Mouse (Mus musculus): Measurements from ENCODE around the gene Ghr. TPM values are rescaled to one million over a fixed set of nuclear protein-coding genes. Genes with fewer than 3 reads are reported as not detected.
A peak's percentile ranks its signal among the peaks of the same experiment; 100 is the strongest.

Gene Ghr
- total RNA-seq, 4 experiments from 2014 or later: 14.5 to 15.9 (median 14.8) TPM

- no peak for DNase-seq (ENCODE audit: low spot score in 2 of 2)
Observed at GRCm38 (mm10) chr15:3297615-3298014, 285.7 kb downstream of the Ghr start.

GRCm38 (mm10) chr15:3295986-3296385 is 287.3 kb downstream of the Ghr start:
- no peak for DNase-seq (ENCODE audit: low spot score in 2 of 2)

- no peak for DNase-seq (ENCODE audit: low spot score in 2 of 2)
Observed at GRCm38 (mm10) chr15:3293477-3293876, 289.8 kb downstream of the Ghr start.

- no peak for DNase-seq (ENCODE audit: low spot score in 2 of 2)
Observed at GRCm38 (mm10) chr15:3290435-3290834, 292.9 kb downstream of the Ghr start.

- no peak for DNase-seq (ENCODE audit: low spot score in 2 of 2)
Observed at GRCm38 (mm10) chr15:3286032-3286431, 297.3 kb downstream of the Ghr start.

GRCm38 (mm10) chr15:3281737-3282136 is 301.6 kb downstream of the Ghr start:
- DNase-seq (ENCODE audit: low spot score in 2 of 2): no peak

- DNase-seq (ENCODE audit: low spot score in 2 of 2): no peak
Observed at GRCm38 (mm10) chr15:3281216-3281615, 302.1 kb downstream of the Ghr start.

GRCm38 (mm10) chr15:3279242-3279641 is 304.1 kb downstream of the Ghr start:
- DNase-seq (ENCODE audit: low spot score in 2 of 2): no peak

- DNase-seq (ENCODE audit: low spot score in 2 of 2): no peak
Observed at GRCm38 (mm10) chr15:3277391-3277790, 305.9 kb downstream of the Ghr start.

GRCm38 (mm10) chr15:3273191-3273590 is 310.1 kb downstream of the Ghr start:
- DNase-seq (ENCODE audit: low spot score in 2 of 2): no peak

- no peak for DNase-seq (ENCODE audit: low spot score in 2 of 2)
Observed at GRCm38 (mm10) chr15:3271216-3271615, 312.1 kb downstream of the Ghr start.

- peak in 1 of 2 experiments; percentile 59 for DNase-seq (ENCODE audit: low spot score in 2 of 2)
Observed at GRCm38 (mm10) chr15:3270646-3271077, 312.6 kb downstream of the Ghr start.

GRCm38 (mm10) chr15:3269996-3270645 is 313.2 kb downstream of the Ghr start:
- DNase-seq (ENCODE audit: low spot score in 2 of 2): no peak

- no peak for DNase-seq (ENCODE audit: low spot score in 2 of 2)
Observed at GRCm38 (mm10) chr15:3269496-3269895, 313.8 kb downstream of the Ghr start.

- DNase-seq (ENCODE audit: low spot score in 2 of 2): no peak
Observed at GRCm38 (mm10) chr15:3268247-3268646, 315.0 kb downstream of the Ghr start, which contains the start of gene Selenop. Gene Selenop (plus strand): TSS chr15:3268547.

All from left cerebral cortex, adult 8-10 months (tissue).